Mouse (Mus musculus) left cerebral cortex, postnatal 36 days (tissue): ENCODE data around the gene Pcx. TPM values are rescaled to one million over a fixed set of nuclear protein-coding genes. Genes with fewer than 3 reads are reported as not detected.
A peak's percentile ranks its signal among the peaks of the same experiment; 100 is the strongest.
"Not testable (repeated sequence)": the region's sequence is repeated elsewhere in the genome, so short reads cannot be mapped to it uniquely, and the experiment has no call there.

Experiments
- DNase-seq, 2 experiments: peaks; one replicate each; pipeline ENCODE4 v3.0.0; 2021 to 2022; ENCODE audit warnings: low spot score in 2 of 2, mixed read lengths in 1 of 2
- intact Hi-C: fragments of 180-260 bp; cut with DNase I; formaldehyde crosslinking; loops from one replicate; pipeline ENCODE4 v1.15.1; 2025
- total RNA-seq, 2 experiments: library from RNA; stranded (reverse); gene quantifications; 2 replicates each; pipeline ENCODE4 v1.2.3; 2021

The Pcx gene
- total RNA-seq, 2 experiments from 2014 or later, result 73.3 TPM

DNA sequence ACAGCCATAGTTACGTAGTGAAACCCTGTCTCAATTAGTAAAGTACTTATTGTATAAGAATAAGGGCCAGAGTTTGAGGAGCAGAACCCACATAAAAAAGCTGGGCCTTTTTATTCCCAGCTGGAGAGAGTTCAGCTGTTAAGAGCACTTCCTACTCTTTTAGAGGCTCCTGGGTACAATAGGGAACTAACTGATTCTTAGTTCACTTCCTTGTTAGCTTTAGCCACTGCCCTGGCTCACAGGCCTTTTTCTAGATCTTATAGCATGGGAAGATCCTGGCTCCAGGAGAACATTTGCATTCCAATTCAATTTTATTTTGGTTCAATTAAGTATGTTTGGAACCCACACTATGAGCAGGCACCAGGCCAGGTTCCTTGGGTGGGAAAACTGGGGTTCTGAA is 61.4 kb downstream of the Pcx start:
- no peak for DNase-seq
- intact Hi-C loops, result no loop called here

DNA sequence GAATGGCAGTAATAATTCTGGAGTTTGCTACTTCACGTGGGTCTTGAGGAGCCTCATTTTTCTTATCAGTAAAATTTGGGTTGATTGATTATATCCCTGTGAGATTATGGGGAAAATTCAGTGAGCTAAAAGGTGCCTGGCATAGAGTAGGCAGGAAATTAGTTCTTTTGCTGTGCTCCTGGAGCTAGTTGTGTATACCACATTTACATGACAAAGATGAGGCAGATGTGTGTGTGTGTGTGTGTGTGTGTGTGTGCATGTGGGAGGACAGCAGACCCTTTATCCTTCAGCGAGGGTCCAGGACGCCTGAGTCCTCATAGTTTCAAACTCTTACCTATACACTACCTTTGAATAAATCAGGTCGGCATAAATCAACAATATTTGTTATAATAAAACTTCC is 61.8 kb downstream of the Pcx start:
- no peak for DNase-seq
- intact Hi-C loops, result no loop called here

DNA sequence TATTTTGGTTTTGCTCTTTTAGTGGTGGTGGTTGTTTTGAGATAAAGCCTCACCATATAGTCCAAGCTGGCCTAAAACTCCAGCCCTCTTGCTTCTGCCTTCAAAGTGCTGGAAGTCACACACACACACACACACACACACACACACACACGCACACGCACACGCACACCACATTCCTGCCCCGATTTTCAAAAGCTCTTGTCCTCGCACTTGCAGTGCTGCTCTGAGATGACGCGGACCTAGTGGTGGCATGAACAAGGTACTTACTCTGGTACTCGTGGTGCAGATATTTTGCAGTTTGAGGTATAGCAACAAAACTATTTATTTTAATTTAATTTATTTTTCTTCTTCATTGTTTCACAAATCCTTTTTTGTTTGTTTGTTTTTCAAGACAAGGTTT is 62.2 kb downstream of the Pcx start:
- intact Hi-C loops, result no loop called here
- no peak for DNase-seq

DNA sequence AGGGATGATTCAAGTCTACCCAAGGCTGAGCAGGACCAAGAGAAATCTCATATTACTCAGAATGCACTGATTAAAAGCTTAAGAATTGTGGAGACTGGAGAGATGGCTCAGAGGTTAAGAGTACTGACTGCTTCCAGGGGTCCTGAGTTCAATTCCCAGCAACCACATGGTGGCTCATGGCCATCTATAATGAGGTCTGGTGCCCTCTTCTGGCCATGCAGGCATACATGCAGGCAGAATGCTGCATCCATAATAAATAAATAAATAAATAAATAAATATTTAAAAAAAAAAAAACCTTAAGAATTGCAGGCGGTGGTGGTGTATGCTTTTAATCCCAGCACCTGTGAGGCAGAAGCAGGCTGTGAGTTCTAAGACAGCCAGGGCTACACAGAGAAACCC is 63.0 kb downstream of the Pcx start:
- intact Hi-C loops, result no loop called here
- no peak for DNase-seq

DNA sequence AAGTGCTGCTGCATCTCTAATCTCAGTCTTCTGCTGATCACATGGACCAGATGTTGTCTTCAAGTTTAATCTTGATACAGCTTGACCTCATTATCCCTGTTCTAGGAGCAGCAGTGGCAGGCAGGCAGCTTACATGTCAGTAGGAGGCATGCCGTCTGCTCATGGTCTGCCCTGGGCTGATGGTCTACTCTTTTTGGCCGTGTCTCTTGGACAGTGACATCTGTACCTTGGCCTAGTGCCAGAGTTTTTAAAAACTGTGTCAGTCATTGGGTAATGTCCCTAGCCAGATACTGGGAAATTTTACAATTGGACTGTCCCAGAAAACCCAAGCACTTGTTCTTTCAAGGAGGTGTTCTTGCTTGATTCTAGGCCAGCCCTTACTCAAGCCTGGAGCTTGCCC is 68.5 kb downstream of the Pcx start:
- intact Hi-C loops, result no loop called here
- no peak for DNase-seq

DNA sequence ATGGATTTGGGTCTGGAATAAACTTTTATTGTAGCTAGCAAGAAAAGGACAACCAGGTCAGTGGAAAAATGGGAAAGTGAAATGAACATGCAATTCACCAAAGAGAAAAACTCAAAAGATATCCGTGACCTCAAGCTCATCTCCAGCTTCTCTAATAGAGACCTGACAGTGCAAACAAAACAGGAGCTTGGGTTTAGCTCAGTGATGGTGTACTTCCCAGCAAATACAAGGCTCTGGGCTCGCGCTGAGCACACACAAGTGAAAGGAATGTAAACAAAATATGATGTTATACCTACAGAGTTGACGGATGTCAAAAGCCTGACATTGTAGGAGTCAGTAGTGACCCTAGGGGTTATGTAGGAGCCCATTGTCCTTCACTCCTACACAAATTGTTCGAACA is 69.0 kb downstream of the Pcx start:
- DNase-seq, result no peak
- intact Hi-C loops, result no loop called here

DNA sequence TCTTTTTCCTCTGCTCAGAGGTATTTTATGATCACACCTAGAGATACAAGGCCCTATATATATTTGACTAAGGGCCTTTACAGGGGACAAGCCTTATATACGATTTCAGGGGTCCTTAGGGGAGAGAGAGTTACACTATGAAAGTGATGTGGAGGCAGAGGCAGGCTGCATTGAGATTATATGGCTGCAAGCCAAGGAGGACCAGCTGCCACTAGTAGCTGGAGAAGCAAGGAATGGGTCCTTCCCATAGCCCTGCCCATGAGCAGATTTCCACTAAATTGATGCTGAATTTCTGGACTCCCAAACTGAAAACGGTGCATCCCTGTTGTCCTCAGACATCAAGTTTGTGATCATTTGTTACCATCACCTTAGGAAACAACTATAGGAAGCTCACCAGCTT is 73.6 kb downstream of the Pcx start:
- intact Hi-C loops, result no loop called here
- no peak for DNase-seq

DNA sequence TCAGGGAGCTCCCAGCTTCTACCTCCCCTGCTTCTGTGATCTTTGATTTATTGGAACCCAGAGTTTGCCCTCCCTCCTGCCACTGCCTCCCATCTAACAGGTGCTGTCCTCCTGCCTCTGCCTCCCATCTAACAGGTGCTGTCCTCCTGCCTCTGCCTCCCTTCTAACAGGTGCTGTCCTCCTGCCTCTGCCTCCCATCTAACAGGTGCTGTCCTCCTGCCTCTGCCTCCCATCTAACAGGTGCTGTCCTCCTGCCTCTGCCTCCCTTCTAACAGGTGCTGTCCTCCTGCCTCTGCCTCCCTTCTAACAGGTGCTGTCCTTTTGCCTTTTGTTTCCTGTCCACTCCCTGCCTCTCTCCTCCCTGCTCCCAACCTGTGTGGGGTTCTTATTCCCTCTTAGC is 76.5 kb downstream of the Pcx start:
- DNase-seq, intact Hi-C loops: not testable (repeated sequence)

DNA sequence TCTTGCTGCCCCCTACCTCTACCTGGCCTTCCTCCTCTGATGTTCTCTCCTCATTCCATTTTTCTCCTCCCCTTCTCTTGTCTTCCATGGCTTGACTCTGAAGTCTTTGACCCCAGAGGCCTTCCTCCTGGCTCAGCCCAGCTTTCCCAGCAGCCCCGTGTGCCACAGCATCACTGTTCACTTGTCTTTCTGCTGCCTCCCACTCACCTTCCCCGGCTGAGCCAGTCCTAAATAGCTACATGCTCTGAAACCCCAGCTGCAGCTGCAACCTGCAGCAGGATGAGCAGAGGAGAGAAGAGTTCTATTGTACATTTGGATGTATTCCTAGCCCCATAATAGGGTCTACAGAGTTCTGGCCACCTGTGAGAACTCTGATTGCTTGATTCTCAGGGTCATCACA is 77.2 kb downstream of the Pcx start:
- intact Hi-C loops, result no loop called here
- peak in 1 of 2 experiments; percentile 39 for DNase-seq

DNA sequence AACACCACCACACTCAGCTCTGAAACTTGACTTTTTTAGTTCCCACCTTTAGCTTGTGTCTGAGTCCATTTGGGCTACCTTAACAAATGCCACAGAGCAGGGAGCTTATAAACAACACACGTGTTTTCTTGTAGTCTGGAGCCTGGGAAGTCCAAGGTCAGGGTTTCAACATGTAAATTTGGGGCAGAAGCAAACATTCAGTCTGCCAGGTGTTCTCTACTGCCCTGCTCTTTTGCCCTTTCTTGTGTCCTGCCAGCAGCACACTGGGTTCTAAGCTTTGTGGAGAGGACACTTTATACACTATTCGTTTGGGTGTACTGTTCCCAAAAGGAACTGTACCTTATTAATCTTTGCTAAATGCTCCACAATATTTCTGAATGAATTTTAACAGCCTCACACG is 78.2 kb downstream of the Pcx start:
- no peak for DNase-seq
- intact Hi-C loops, result no loop called here

DNA sequence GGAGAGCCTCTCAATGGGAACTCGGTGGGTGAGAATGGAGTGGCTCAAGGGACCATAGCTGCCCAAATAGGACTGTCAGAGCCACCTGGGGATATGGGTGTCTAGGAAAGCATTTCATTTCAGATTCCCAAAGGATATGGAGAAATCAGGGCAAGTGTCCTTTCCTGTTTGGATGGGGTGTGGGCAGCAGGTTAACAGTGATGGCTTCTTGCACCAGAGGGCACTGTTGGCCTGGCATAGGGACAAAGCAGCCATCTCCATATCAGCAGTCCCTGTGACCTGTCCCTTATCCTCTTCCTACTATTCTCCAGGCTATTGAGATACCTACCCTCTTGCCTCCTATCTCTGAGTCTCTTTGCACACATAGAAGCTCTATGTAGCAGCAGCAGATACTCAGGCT is 78.8 kb downstream of the Pcx start:
- DNase-seq, result no peak

DNA sequence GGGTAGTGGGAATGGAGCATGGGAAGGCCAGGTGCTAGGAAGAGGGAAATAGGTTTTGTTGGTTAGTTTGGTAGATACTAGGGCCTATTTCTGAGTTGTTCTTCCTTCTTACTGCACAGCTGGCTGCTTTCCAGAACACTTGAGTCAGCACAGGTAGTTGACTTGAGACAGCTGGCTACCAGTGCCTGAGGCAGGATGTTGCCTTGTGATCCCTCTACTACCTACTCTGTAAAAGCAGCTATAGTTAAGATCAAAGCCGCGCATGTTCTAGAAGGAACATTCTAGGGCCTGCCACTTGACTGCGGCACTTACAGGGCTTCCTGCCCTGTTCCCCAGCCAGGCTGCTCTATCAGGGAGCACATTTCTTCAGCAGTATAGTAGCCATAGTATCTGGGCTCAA is 79.8 kb downstream of the Pcx start:
- no peak for DNase-seq
- intact Hi-C loops, result no loop called here

More for the DNA sequence above, 78.8 kb downstream of the Pcx start:
- intact Hi-C loops, result no loop called here

DNA sequence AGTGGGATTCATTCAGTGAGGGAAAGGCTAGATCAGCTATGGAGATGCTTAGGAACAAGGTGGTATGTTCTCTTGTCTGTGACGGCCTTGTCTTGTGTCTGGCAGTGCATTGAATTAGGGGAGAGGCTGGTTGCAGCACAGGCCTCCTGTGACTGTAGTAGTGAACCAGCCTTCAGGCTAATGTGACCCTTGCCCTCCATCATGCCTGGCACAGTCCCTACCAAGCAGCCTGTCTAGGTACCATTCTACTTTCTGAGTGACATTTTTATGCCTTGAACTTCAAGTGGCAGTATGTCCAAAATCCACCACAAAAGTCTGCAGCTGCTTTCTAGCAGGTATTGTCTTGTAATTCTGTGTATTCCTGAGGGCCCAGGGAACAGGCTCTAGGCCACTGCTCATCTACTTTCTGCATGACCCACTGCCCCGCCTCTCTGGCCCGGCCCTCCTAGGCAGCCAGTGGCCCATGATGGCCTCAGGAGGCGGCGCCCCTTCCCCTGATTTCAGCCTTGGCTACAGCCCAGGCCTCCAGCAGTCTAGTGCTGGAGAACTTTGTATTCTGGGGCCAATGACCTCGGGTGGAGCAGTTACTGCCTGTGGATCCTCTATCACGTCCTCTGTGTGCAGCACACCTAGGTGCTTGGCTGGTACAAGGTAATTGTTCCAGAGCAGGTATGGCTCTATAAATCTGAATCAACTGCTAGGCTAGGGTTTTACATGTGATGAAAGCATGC is 83.7 kb downstream of the Pcx start:
- intact Hi-C loops, result no loop called here
- DNase-seq, result no peak

DNA sequence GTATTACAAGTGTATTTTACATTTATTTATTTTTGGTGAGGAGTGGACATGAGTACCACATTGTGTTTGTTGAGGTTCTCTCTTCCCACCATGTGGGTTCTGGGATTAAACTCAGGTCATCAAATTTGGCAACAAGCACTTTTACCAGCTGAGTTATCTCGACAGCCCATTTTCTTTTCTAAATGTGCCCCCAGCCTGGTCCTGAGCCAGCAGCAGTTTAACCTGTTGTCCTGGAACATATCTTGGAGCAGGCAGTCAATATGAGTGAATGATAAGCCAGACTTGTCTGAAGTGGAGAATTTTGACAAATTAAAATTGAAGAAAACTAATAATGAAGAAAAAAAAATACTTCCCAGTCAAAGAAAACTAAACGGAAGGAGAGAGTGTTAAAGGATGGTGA is 85.8 kb downstream of the Pcx start:
- intact Hi-C loops, result no loop called here
- DNase-seq, result no peak

DNA sequence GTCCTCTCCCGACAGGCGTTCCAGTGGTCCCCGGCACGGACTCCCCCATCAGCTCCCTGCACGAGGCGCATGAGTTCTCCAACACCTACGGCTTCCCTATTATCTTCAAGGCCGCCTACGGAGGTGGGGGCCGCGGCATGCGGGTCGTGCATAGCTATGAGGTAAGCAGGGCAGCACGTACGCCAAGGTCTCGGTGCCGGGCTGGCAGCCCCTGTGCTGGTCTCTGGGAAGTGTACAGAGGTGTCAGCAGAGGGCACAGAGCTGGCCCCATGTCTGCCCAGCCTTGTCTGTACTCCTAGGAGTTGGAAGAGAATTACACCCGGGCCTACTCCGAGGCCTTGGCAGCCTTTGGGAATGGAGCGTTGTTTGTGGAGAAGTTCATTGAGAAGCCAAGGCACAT is 92.2 kb downstream of the Pcx start:
- intact Hi-C loops, result no loop called here
- no peak for DNase-seq

DNA sequence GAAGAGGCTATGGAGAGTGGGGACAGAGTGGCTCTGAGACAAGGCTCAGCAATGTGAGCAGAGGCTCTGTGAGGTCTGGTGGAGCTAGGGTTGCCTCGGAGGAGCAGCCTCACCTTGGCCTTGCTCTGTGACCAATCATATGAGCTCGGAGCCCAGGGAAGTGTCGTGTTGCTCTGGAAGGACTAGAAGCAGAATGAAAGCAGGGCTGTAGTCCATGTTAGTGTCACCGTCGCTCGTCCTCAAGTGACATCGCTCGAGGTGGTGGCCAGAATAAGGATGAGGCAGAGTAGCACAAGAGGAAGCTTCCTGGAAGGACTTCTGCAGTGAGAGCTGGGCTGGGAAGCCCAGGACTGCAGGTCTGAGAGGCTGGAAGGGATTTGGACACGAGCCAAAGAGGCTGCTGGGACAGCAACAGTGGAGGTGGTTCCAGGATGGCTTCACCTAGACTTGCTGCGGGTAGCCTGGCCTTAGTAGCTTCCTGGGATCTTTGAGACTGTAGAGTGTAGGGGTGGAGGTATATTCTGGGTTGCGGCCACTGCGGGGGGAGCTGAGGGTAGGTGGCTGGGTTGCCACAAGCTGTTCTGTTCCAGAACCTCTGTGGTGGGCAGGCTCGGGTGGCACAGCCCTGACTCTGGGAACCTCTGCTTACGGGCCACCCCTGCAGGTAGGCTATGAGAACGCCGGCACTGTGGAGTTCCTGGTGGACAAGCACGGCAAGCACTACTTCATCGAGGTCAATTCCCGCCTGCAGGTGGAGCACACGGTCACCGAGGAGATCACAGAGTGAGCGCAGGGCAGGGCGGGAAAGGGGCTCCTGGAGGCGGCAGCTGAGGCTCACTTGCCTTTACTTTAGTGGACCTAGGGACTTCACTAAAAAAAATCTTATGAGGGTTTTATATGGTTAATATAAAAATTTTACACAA is 93.8 kb downstream of the Pcx start:
- no peak for DNase-seq
- intact Hi-C loops, result no loop called here

DNA sequence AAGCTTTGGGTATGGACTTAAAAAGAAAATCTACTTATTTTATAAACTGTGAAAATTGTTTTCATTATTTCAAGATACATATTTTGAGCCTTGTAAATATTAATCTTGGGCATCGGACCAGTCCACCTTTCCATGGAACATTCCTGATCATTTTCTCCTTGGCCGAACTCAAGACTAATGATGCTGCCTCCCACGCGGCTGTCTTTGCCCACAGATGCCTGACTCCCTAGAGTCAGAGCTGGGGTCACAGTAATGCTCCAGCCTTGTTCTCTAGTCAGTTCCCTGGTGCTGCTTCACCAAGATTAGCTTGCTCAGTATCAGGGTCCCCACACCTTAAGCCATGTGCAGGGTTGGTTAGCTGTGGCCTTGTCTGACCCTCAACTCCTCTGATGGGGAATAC is 95.4 kb downstream of the Pcx start:
- no peak for DNase-seq
- intact Hi-C loops, result no loop called here

DNA sequence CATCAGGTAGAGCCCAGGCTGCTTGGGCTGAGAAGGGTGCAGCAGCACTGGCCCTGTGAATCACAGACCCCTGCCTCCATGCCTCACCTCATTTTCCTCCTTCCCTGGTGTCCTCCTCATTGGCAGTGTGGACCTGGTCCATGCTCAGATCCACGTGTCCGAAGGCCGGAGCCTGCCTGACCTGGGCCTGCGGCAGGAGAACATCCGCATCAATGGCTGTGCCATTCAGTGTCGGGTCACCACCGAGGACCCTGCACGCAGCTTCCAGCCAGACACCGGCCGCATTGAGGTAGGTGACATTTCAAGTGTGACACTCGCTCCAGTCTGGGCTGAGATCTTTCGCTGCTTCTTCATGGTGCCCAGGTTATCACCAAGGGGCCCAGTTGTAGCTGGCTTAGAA is 97.1 kb downstream of the Pcx start:
- intact Hi-C loops, result no loop called here
- DNase-seq, result no peak

DNA sequence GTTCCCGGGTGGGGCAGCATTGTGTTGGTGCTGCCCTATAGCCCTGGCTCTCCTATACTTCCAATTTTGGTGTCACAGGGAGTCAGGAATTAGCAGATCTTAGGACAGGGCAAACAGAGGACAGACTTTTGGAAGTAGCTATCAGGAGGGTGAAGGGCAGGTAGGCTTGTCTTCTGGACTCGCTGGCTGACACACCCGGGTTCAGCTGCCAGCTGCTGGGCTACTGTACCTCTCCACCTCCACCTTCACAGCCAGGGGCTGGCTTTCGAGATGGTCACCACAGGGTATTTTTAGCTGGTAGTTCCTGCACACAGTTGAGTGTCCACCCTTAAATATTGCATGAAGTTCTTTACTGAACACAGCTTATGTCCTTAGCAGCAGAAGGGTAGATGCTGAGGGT is 98.2 kb downstream of the Pcx start:
- intact Hi-C loops, result no loop called here
- DNase-seq, result no peak

DNA sequence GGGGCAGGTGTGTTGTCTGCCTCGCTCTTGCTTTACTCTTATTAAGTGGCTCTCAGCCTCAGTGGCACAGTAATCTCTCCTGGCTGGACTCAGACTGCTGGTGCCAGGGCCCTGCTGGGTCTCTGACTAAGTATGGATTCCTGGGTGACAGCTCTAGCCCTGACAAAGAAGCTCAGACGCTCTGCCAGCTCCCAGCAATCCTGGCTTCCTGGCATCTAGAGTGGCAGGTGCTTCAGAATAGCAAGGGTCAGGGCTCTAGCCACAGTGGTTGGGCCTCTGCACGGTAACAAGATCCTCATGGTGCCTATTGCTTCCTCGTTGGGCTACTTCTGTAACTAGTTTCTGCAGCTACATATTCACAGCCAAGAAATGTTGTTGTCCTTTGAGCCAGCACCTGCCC is 99.8 kb downstream of the Pcx start:
- DNase-seq, result no peak
- intact Hi-C loops, result no loop called here
